Mouse (Mus musculus): ENCODE results near the gene Pkd1l1. TPM values are rescaled to one million over a fixed set of nuclear protein-coding genes. Genes with fewer than 3 reads are reported as not detected.

Pkd1l1 gene
- polyA plus RNA-seq, 1 experiment from 2014 or later, result 0.05 TPM

GRCm38 (mm10) chr11:8972093-8972492, 973 bp downstream of the Pkd1l1 start:
- Histone ChIP-seq H3K4me1 (no peaks in the 10 kb centered on the region), H3K27ac (no peak overlapping the region), H3K27me3 (no peaks in the 10 kb centered on the region; the same call in 1 of the 2 replicates), H3K4me3 (no peak overlapping the region), H3K9ac (no peak overlapping the region), H3K4me2 (replicated peaks) (no peak overlapping the region), H3K36me3 (no peaks in the 10 kb centered on the region), H3K9me3 (replicated peaks) (no peaks in the 10 kb centered on the region)
- ATAC-seq (ENCODE audit: low FRiP score), result no peak
- 90% methylated on average over 6 of the region's 6 CpGs for WGBS

DNA sequence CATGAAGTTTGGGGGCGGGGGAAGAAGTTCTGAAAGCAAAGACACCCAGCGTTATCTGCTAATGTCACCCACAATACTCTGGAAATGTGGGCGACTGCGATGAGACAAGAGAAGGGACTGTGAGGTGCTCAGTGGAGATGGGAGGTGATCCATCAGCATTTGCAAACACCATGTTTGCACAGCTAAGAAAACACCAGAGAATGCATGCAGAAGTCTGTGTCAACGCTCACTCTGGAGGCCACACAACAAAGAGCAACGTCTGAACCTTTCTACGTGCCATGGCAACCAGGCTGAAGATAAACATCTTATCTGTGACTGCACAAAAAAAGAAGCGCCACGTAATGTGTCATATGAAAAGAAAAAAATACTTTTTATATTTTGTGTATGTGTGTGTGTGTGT, 2.6 kb downstream of the Pkd1l1 start:
- Histone ChIP-seq H3K36me3 (no peaks in the 10 kb centered on the region), H3K9ac (no peak overlapping the region), H3K27ac (no peak overlapping the region), H3K4me1 (no peaks in the 10 kb centered on the region), H3K27me3 (no peaks in the 10 kb centered on the region; the same call in 1 of the 2 replicates), H3K4me3 (no peak overlapping the region), H3K4me2 (replicated peaks) (no peak overlapping the region), H3K9me3 (replicated peaks) (no peaks in the 10 kb centered on the region)
- ATAC-seq (ENCODE audit: low FRiP score), result no peak
- 60% methylated on average over 9 of the region's 9 CpGs for WGBS

DNA sequence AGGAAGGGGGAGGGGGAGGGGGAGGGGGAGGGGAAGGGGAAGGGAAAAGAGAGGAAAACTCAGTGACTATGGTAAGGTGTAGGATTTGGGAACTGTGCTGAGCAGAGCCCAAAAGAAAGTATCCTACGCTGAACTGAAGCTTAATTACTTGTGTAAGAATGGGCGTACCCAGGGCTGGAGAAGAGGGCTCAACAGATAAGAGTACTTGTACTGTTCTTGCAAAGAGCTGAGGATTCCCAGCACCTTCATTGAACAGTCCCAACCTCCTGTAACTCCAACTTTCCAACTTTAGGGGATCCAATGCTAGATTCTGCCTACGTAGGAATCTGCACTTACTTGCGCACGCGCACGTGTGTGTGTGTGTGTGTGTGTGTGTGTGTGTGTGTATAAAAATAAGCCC, 5.0 kb downstream of the Pkd1l1 start:
- H3K9me3 ChIP-seq (replicated peaks), result no peaks in the 10 kb centered on the region
- no peak for ATAC-seq (ENCODE audit: low FRiP score)
- no peaks in the 10 kb centered on the region for H3K4me1 ChIP-seq
- H3K9ac ChIP-seq, result no peak overlapping the region
- no peaks in the 10 kb centered on the region for H3K27me3 ChIP-seq
- 90% methylated on average over 7 of the region's 7 CpGs for WGBS
- no peak overlapping the region for H3K4me3 ChIP-seq
- H3K4me2 ChIP-seq (replicated peaks), result no peak overlapping the region
- H3K36me3 ChIP-seq, result no peaks in the 10 kb centered on the region
- no peak overlapping the region for H3K27ac ChIP-seq

DNA sequence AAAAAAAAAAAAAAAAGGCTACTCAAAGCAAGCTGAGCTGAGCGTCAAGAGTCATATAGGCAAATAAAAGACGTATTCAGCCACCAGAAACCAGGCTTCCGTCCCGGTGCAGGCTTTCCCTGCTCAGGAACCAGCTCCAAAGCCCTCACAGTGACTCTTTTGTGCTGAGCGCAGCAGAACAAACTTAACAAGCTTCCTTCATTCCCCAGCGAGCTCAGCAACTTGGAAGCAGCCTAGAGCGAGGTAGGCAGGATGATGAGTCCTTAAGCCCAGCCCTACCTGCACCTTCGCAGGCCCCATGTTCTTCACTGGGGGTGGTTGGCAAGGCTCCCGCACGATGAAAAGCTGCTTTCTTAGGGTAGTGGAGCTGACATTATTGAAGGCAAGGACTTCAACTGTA, 14.5 kb downstream of the Pkd1l1 start:
- H3K36me3 ChIP-seq, result no peaks in the 10 kb centered on the region
- ATAC-seq (ENCODE audit: low FRiP score), result no peak
- 59% methylated on average over 10 of the region's 10 CpGs for WGBS

DNA sequence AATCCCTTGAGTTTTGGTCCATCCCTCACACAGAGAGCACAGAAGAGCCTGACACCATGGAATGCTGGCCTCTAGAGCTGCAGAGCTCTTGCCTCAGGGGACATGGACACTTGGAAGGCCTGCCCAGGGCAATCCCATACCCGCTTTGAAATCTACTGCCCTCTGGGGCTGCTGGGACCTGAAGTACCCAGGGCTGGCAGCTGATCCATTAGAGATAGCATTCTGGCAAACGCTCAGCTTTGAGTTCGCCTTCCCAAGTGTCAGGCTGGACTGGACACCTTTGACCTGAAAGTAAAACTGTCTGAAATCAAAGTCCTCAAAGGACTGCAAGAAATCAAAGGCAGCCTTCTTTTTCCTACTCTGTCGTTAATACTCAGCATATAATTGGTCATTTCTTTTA, 15.0 kb downstream of the Pkd1l1 start:
- Histone ChIP-seq H3K36me3 (no peaks in the 10 kb centered on the region), H3K4me2 (replicated peaks) (no peak overlapping the region), H3K27ac (peak overlapping the region; percentile 60; the same call in 1 of the 2 replicates), H3K27me3 (no peaks in the 10 kb centered on the region), H3K4me3 (no peak overlapping the region), H3K4me1 (no peaks in the 10 kb centered on the region), H3K9me3 (replicated peaks) (no peaks in the 10 kb centered on the region), H3K9ac (no peak overlapping the region)
- WGBS, result 62% methylated on average over 4 of the region's 4 CpGs
- no peak for ATAC-seq (ENCODE audit: low FRiP score)

More for the DNA sequence above, 14.5 kb downstream of the Pkd1l1 start:
- Histone ChIP-seq H3K4me3 (no peak overlapping the region), H3K9me3 (replicated peaks) (no peaks in the 10 kb centered on the region), H3K4me1 (no peaks in the 10 kb centered on the region), H3K9ac (no peak overlapping the region), H3K4me2 (replicated peaks) (no peak overlapping the region), H3K27me3 (no peaks in the 10 kb centered on the region), H3K27ac (peak overlapping the region; percentile 2; the same call in 1 of the 2 replicates)

DNA sequence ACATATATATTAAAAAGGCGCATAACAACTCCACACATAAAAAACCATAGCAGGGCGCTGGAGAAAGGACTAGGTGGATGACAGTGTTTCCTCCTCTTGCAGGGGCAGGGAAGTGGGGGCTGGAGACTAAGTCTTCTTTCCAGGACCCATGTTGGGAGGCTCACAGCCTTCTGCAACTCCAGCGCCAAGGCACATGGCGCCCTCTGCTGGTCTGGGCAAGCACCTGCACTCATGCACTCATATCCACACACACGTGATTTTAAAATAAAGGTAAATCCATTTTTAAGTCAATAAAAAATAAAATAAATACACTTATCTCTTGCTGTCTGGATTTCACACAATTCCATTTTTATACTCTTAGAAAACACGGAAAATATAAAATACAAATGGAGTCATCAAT, 16.0 kb downstream of the Pkd1l1 start:
- no peak overlapping the region for H3K27ac ChIP-seq
- no peak for ATAC-seq (ENCODE audit: low FRiP score)
- no peak overlapping the region for H3K4me2 ChIP-seq (replicated peaks)
- no peaks in the 10 kb centered on the region for H3K4me1 ChIP-seq
- no peaks in the 10 kb centered on the region for H3K9me3 ChIP-seq (replicated peaks)
- no peaks in the 10 kb centered on the region for H3K27me3 ChIP-seq
- 70% methylated on average over 6 of the region's 6 CpGs for whole genome bisulfite sequencing
- H3K9ac ChIP-seq, result no peak overlapping the region
- no peaks in the 10 kb centered on the region for H3K36me3 ChIP-seq
- H3K4me3 ChIP-seq, result no peak overlapping the region

- H3K4me1 ChIP-seq, result no peaks in the 10 kb centered on the region
- no peaks in the 10 kb centered on the region for H3K36me3 ChIP-seq
- no peak overlapping the region for H3K4me3 ChIP-seq
- no peak overlapping the region for H3K4me2 ChIP-seq (replicated peaks)
- H3K9me3 ChIP-seq (replicated peaks), result no peaks in the 10 kb centered on the region
- no peak overlapping the region for H3K27ac ChIP-seq
- H3K9ac ChIP-seq, result no peak overlapping the region
- no peaks in the 10 kb centered on the region for H3K27me3 ChIP-seq
- WGBS, result 11% methylated on average over 1 of the region's 1 CpGs
- peak; percentile 41; the same call in 1 of the 2 replicates for ATAC-seq (ENCODE audit: low FRiP score)
Measured at GRCm38 (mm10) chr11:8955678-8956077, 17.4 kb downstream of the Pkd1l1 start.

DNA sequence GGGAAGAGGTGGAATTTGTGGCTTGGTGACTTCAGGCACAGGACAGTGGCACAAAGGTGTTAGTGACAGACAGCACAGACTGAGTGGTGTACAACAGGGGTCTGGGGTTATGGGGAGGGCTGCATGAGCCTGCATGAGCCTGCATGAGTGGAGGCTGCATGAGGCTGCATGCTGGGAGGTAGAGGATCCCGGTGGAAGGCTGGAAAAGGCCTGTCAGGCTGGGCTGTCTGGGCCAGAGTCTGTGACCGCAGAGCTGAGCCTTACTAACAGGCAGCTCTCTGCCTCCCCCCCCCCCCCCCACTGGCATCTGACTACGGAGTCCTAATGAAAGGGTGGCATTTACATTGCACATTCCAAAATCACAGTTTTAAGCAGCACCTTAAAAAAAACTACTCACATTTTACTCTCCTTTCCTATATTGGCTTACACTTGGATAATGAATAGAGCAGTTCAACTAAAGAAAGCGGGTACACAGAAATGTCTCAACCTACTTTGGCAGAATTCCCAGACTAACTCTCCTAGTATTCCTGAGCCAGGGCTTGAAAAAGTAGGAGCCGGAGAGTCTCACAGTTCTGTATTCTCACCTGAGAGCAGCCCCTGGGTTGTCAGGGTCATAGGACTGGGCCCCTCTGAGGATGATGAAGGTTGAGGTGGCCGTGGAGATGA, 23.2 kb downstream of the Pkd1l1 start:
- Histone ChIP-seq H3K4me3 (no peak overlapping the region), H3K4me1 (0 out of 2 replicates have a peak, but pooled peaks cover 2% of the 10 kb centered on the region), H3K36me3 (no peaks in the 10 kb centered on the region), H3K27me3 (no peaks in the 10 kb centered on the region), H3K4me2 (replicated peaks) (no peak overlapping the region), H3K27ac (0 out of 2 replicates have a peak overlapping the region, but pooled peaks have one; percentile 18), H3K9me3 (replicated peaks) (no peaks in the 10 kb centered on the region), H3K9ac (no peak overlapping the region)
- ATAC-seq (ENCODE audit: low FRiP score), result no peak
- WGBS, result 77% methylated on average over 5 of the region's 6 CpGs

GRCm38 (mm10) chr11:8948871-8949270, 24.2 kb downstream of the Pkd1l1 start:
- Histone ChIP-seq H3K27ac (no peak overlapping the region), H3K4me3 (no peak overlapping the region), H3K4me2 (replicated peaks) (no peak overlapping the region), H3K9ac (no peak overlapping the region), H3K4me1 (0 out of 2 replicates have a peak, but pooled peaks cover 4% of the 10 kb centered on the region), H3K27me3 (no peaks in the 10 kb centered on the region), H3K36me3 (no peaks in the 10 kb centered on the region), H3K9me3 (replicated peaks) (no peaks in the 10 kb centered on the region)
- ATAC-seq (ENCODE audit: low FRiP score), result no peak
- 72% methylated on average over 3 of the region's 3 CpGs for WGBS

DNA sequence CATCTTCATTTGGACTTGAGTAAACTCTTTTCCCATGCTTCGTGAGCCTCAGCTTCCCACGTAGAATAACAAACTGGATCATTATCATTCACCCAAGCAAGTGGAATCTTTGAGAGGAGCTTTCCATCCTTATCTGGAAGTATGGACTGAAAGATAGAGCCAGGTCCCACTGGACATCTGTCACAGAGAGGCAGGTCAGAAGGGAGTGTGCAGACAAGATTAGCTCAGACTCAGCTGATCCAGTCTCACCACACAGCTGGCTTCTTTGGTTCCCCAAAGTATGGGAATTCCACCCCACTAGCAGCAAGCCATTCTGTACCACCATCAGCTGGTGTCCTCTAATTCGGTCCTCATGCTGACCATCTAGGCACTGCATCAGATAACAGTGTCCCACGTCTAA, 29.0 kb downstream of the Pkd1l1 start:
- no peak overlapping the region for H3K4me3 ChIP-seq
- 83% methylated on average over 4 of the region's 4 CpGs for WGBS
- H3K9me3 ChIP-seq (replicated peaks), result no peaks in the 10 kb centered on the region
- no peak for ATAC-seq (ENCODE audit: low FRiP score)
- no peaks in the 10 kb centered on the region for H3K27me3 ChIP-seq
- no peak overlapping the region for H3K9ac ChIP-seq
- no peak overlapping the region for H3K27ac ChIP-seq
- H3K36me3 ChIP-seq, result no peaks in the 10 kb centered on the region
- no peak overlapping the region for H3K4me2 ChIP-seq (replicated peaks)
- 0 out of 2 replicates have a peak, but pooled peaks cover 4% of the 10 kb centered on the region for H3K4me1 ChIP-seq

DNA sequence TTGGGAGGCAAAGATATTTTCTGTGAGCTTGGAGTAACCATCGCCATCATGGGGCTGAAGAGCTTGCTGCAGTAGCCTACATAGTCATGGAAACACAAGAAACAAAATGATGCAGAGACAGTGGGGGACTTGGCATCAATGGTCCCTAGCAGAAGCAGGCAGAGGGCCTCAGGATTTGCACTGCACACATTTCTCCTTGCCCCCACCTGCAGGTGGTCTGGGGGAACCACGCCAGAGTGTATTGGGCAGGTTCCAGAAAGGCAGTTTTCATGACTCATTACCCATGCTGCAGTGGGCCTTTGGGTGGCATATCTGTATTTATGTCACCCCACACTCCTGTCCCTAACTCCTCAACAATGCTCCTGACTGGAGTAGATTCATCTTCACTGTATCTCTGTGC, 30.6 kb downstream of the Pkd1l1 start:
- H3K9me3 ChIP-seq (replicated peaks), result no peaks in the 10 kb centered on the region
- no peak overlapping the region for H3K4me2 ChIP-seq (replicated peaks)
- no peak for ATAC-seq (ENCODE audit: low FRiP score)
- no peak overlapping the region for H3K27ac ChIP-seq
- no peaks in the 10 kb centered on the region for H3K27me3 ChIP-seq
- no peak overlapping the region for H3K4me3 ChIP-seq
- 0 out of 2 replicates have a peak, but pooled peaks cover 2% of the 10 kb centered on the region for H3K4me1 ChIP-seq
- no peak overlapping the region for H3K9ac ChIP-seq
- H3K36me3 ChIP-seq, result no peaks in the 10 kb centered on the region
- WGBS, result 74% methylated on average over 2 of the region's 2 CpGs

DNA sequence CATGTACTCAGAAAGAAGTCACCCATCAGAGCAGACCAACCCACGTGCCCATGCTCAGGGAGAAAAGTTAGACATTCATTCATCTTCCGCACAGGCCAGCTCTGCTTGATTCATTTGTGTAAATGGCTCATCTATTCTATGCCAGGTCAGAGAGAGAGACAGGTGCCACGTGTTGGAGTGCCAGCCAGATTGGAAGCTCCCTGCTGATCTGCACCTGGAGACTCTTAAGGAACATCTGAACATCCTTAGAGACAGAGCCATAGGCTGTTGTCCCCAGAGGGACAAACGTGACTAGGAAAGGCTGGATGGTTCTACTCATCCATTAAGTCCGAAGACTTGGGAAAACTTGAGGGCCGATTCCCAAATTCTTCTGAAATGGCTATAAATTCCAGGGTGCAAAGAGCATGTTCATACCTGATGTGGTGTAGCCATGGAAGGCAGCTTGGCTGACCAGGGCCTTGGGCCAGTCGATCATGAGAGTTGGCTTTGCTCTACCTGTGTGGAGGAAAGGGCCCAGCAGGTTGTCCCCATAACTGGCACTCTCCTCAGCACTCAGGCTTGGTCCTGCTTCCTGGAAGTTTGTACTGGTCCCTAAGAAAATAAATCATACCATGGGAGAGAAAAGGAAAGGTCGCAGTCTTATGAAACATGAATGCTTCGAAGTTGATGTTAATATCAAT, 36.5 kb downstream of the Pkd1l1 start:
- Histone ChIP-seq H3K4me1 (no peaks in the 10 kb centered on the region), H3K36me3 (no peaks in the 10 kb centered on the region), H3K27ac (no peak overlapping the region), H3K9ac (no peak overlapping the region), H3K4me3 (no peak overlapping the region), H3K4me2 (replicated peaks) (no peak overlapping the region), H3K9me3 (replicated peaks) (no peaks in the 10 kb centered on the region), H3K27me3 (no peaks in the 10 kb centered on the region)
- ATAC-seq (ENCODE audit: low FRiP score), result no peak
- WGBS, result 85% methylated on average over 9 of the region's 9 CpGs
